Mouse (Mus musculus): Measurements from ENCODE around the gene Gm11569. TPM values are rescaled to one million over a fixed set of nuclear protein-coding genes. Genes with fewer than 3 reads are reported as not detected.

Gm11569 gene
- polyA plus RNA-seq (2012; fragmentation: generic; extraction: Trizol), result not detected

GRCm38 (mm10) chr11:99798832-99799231 lies at the start of gene Gm11569:
Gene Gm11569, minus strand, starts transcription at chr11:99798932.

GRCm38 (mm10) chr11:99837966-99838365 lies 39.2 kb upstream of the Gm11569 start, which contains the start of gene 2300003K06Rik:
Gene 2300003K06Rik, minus strand, starts transcription at chr11:99838066.

GRCm38 (mm10) chr11:99815566-99815965 lies 16.8 kb upstream of the Gm11569 start, which contains the start of gene Gm11564:
Gene Gm11564, minus strand, starts transcription at chr11:99815666.

GRCm38 (mm10) chr11:99809792-99810191 lies 11.1 kb upstream of the Gm11569 start, which contains the start of gene Krtap4-13:
Gene Krtap4-13, minus strand, starts transcription at chr11:99809892.

GRCm38 (mm10) chr11:99804346-99804745 lies 5.6 kb upstream of the Gm11569 start, which contains the start of gene Gm11554:
Gene Gm11554, minus strand, starts transcription at chr11:99804446.

GRCm38 (mm10) chr11:99793367-99793766 lies 5.4 kb downstream of the Gm11569 start, which contains the start of gene Gm11596:
Gene Gm11596, minus strand, starts transcription at chr11:99793467.

GRCm38 (mm10) chr11:99784900-99785299 lies 13.8 kb downstream of the Gm11569 start, which contains the start of gene Krtap4-9:
Gene Krtap4-9, plus strand, starts transcription at chr11:99785200.

GRCm38 (mm10) chr11:99780604-99781003 lies 18.1 kb downstream of the Gm11569 start, which contains the start of gene Krtap4-8:
Gene Krtap4-8, minus strand, starts transcription at chr11:99780704.

GRCm38 (mm10) chr11:99772813-99773212 lies 25.9 kb downstream of the Gm11569 start, which contains the start of gene Gm11595:
Gene Gm11595, minus strand, starts transcription at chr11:99772913.

Other genes with a start within 250 kb of the Gm11569 start
- gene Krtap3-3, start 248.1 kb downstream of the Gm11569 start, polyA plus RNA-seq (2012; fragmentation: generic; extraction: Trizol), result not detected
- gene Krtap3-2, start 242.1 kb downstream of the Gm11569 start, polyA plus RNA-seq (2012; fragmentation: generic; extraction: Trizol), result not detected
- not detected for gene Gm11939, start 239.5 kb downstream of the Gm11569 start, polyA plus RNA-seq (2012; fragmentation: generic; extraction: Trizol)
- gene Krtap3-1, start 232.3 kb downstream of the Gm11569 start, polyA plus RNA-seq (2012; fragmentation: generic; extraction: Trizol), result not detected
- under 1 TPM in 1 of 2 experiments, not detected in 1; 0.06 TPM for gene Krtap1-5, start 217.9 kb downstream of the Gm11569 start, polyA plus RNA-seq (2012; fragmentation: generic; extraction: Trizol)
- gene Krtap1-4, start 215.3 kb downstream of the Gm11569 start, polyA plus RNA-seq (2012; fragmentation: generic; extraction: Trizol), result not detected
- not detected for gene Krtap1-3, start 207.6 kb downstream of the Gm11569 start, polyA plus RNA-seq (2012; fragmentation: generic; extraction: Trizol)
- gene Krtap9-3, start 200.8 kb downstream of the Gm11569 start, polyA plus RNA-seq (2012; fragmentation: generic; extraction: Trizol), result not detected
- not detected for gene Gm11938, start 195.6 kb downstream of the Gm11569 start, polyA plus RNA-seq (2012; fragmentation: generic; extraction: Trizol)
- not detected for gene Gm11937, start 188.7 kb downstream of the Gm11569 start, polyA plus RNA-seq (2012; fragmentation: generic; extraction: Trizol)
- not detected for gene Krtap2-4, start 184.1 kb downstream of the Gm11569 start, polyA plus RNA-seq (2012; fragmentation: generic; extraction: Trizol)
- not detected for gene Gm11562, start 178.5 kb downstream of the Gm11569 start, polyA plus RNA-seq (2012; fragmentation: generic; extraction: Trizol)
- not detected for gene Krtap4-1, start 170.7 kb downstream of the Gm11569 start, polyA plus RNA-seq (2012; fragmentation: generic; extraction: Trizol)
- not detected for gene Krtap4-2, start 163.8 kb downstream of the Gm11569 start, polyA plus RNA-seq (2012; fragmentation: generic; extraction: Trizol)
- not detected for gene Krtap4-7, start 154.8 kb downstream of the Gm11569 start, polyA plus RNA-seq (2012; fragmentation: generic; extraction: Trizol)
- gene Gm11555, start 148.7 kb downstream of the Gm11569 start, polyA plus RNA-seq (2012; fragmentation: generic; extraction: Trizol), result not detected
- gene Gm11563, start 140.0 kb downstream of the Gm11569 start, polyA plus RNA-seq (2012; fragmentation: generic; extraction: Trizol), result not detected
- not detected for gene Krtap4-6, start 133.0 kb downstream of the Gm11569 start, polyA plus RNA-seq (2012; fragmentation: generic; extraction: Trizol)
- not detected for gene Gm14190, start 108.2 kb downstream of the Gm11569 start, polyA plus RNA-seq (2012; fragmentation: generic; extraction: Trizol)
- gene Gm14180, start 64.6 kb downstream of the Gm11569 start, polyA plus RNA-seq (2012; fragmentation: generic; extraction: Trizol), result not detected
- not detected for gene Gm11595, start 26.0 kb downstream of the Gm11569 start, polyA plus RNA-seq (2012; fragmentation: generic; extraction: Trizol)
- gene Krtap4-8, start 18.2 kb downstream of the Gm11569 start, polyA plus RNA-seq (2012; fragmentation: generic; extraction: Trizol), result not detected
- not detected for gene Krtap4-9, start 13.7 kb downstream of the Gm11569 start, polyA plus RNA-seq (2012; fragmentation: generic; extraction: Trizol)
- not detected for gene Gm11596, start 5.5 kb downstream of the Gm11569 start, polyA plus RNA-seq (2012; fragmentation: generic; extraction: Trizol)
- gene Gm11554, start 5.5 kb upstream of the Gm11569 start, polyA plus RNA-seq (2012; fragmentation: generic; extraction: Trizol), result not detected
- gene Krtap4-13, start 11.0 kb upstream of the Gm11569 start, polyA plus RNA-seq (2012; fragmentation: generic; extraction: Trizol), result not detected
- gene Gm11564, start 16.7 kb upstream of the Gm11569 start, polyA plus RNA-seq (2012; fragmentation: generic; extraction: Trizol), result not detected
- gene 2300003K06Rik, start 39.1 kb upstream of the Gm11569 start, polyA plus RNA-seq (2012; fragmentation: generic; extraction: Trizol), result not detected
- not detected for gene Krtap4-16, start 52.7 kb upstream of the Gm11569 start, polyA plus RNA-seq (2012; fragmentation: generic; extraction: Trizol)
- gene Gm11568, start 59.0 kb upstream of the Gm11569 start, polyA plus RNA-seq (2012; fragmentation: generic; extraction: Trizol), result not detected
- not detected for gene Gm11559, start 65.5 kb upstream of the Gm11569 start, polyA plus RNA-seq (2012; fragmentation: generic; extraction: Trizol)
- not detected for gene Krtap9-1, start 74.5 kb upstream of the Gm11569 start, polyA plus RNA-seq (2012; fragmentation: generic; extraction: Trizol)
- not detected for gene Gm11567, start 80.3 kb upstream of the Gm11569 start, polyA plus RNA-seq (2012; fragmentation: generic; extraction: Trizol)
- gene Krtap31-1, start 109.0 kb upstream of the Gm11569 start, polyA plus RNA-seq (2012; fragmentation: generic; extraction: Trizol), result not detected
- gene Gm11565, start 115.8 kb upstream of the Gm11569 start, polyA plus RNA-seq (2012; fragmentation: generic; extraction: Trizol), result not detected
- not detected for gene Krtap31-2, start 137.4 kb upstream of the Gm11569 start, polyA plus RNA-seq (2012; fragmentation: generic; extraction: Trizol)
- not detected for gene Krtap9-5, start 149.5 kb upstream of the Gm11569 start, polyA plus RNA-seq (2012; fragmentation: generic; extraction: Trizol)
- not detected for gene Krtap29-1, start 180.1 kb upstream of the Gm11569 start, polyA plus RNA-seq (2012; fragmentation: generic; extraction: Trizol)
- not detected for gene Krtap16-1, start 187.7 kb upstream of the Gm11569 start, polyA plus RNA-seq (2012; fragmentation: generic; extraction: Trizol)
- not detected for gene Krtap17-1, start 195.1 kb upstream of the Gm11569 start, polyA plus RNA-seq (2012; fragmentation: generic; extraction: Trizol)
- gene Krt33a, start 217.3 kb upstream of the Gm11569 start, polyA plus RNA-seq (2012; fragmentation: generic; extraction: Trizol), result not detected
- under 1 TPM in 1 of 2 experiments, not detected in 1; 0.05 TPM for gene Krt33b, start 230.9 kb upstream of the Gm11569 start, polyA plus RNA-seq (2012; fragmentation: generic; extraction: Trizol)
- not detected for gene Krt34, start 242.6 kb upstream of the Gm11569 start, polyA plus RNA-seq (2012; fragmentation: generic; extraction: Trizol)

Data from C3H10T1/2 (cell line).